Mouse (Mus musculus) small intestine, adult 2 months (tissue): Measurements from ENCODE around the gene Mpi.

Experiments
- CTCF ChIP-seq: fragments of 200-500 bp; IDR thresholded peaks from 2 replicates; pipeline ENCODE4 v1.5.1; 2012; ENCODE audit warnings: low read depth, mild to moderate bottlenecking, control low read depth, inconsistent platforms, low read length, moderate library complexity, mixed read lengths; ENCODE audit not compliant: insufficient replicate concordance, insufficient read length; ENCODE audit errors: extremely low read depth
- POLR2A ChIP-seq: fragments of 200-500 bp; IDR thresholded peaks from 2 replicates; pipeline ENCODE4 v1.6.1; 2012; ENCODE audit warnings: low read depth, mild to moderate bottlenecking, control low read depth, inconsistent platforms, low read length, moderate library complexity

- TF ChIP-seq POLR2A (no peak), CTCF (peak; percentile 68; the same call in 1 of the 2 replicates)
Measured at GRCm38 (mm10) chr9:57566846-57567245, 14.3 kb upstream of the Mpi start.
